In genomic region chr5:129458541-129458940, GRCm38 (mm10) we compare ENCODE assay signal across 17 mouse cellular contexts. TPM values are rescaled to one million over a fixed set of nuclear protein-coding genes. Genes with fewer than 3 reads are reported as not detected.
DNase-seq lines count a peak whose midpoint lies in the region; ATAC-seq lines count a peak whose summit lies in the region.
"Had no signal": no experiment of that assay in that cellular context is flagged by ENCODE, and none has a peak within 500 bp of the region (broad histone marks: within the 10 kb centered on the region; RNA-seq: fewer than 3 reads in every experiment).

No protein-coding gene starts in this region.

- no peak for ATAC-seq in cerebellum, adult (ENCODE audit: insufficient number of reproducible peaks, low FRiP score, low TSS enrichment)
- no peak for ATAC-seq in activated CD4-positive, CD25-positive, alpha-beta regulatory T cell, adult 4 months
- ATAC-seq: forebrain, embryonic 14.5 days; inflammation-experienced regulatory T-cells, adult 6 months had no signal

- DNase-seq in cerebellum, adult 18-20 months, result peak; percentile 33 to 42
- peak; percentile 6 for DNase-seq in gastrocnemius, adult 18-20 months (ENCODE audit: low spot score)
- no peak for DNase-seq in gastrocnemius, postnatal 4 days (ENCODE audit: low spot score in 2 of 2)
- DNase-seq in retina, postnatal 1 day, result peak; percentile 60
- DNase-seq in retina, embryonic 14.5 days (ENCODE audit: low spot score), result no peak
- no peak for DNase-seq in thymus, postnatal 0 days (ENCODE audit: low spot score)
- DNase-seq: adrenal gland, adult 2 months; kidney, adult 2 months; kidney, postnatal 10 days; liver, embryonic 13.5 days; lung, embryonic 14.5 days; lung, postnatal 4 days; thymus, postnatal 4 days had no signal

RNA-seq across cellular contexts. Expression of gene Sfswap, which starts 42.5 kb away (rescaled TPM):
- total RNA-seq in gastrocnemius, adult 18-20 months (2021), result 10 to 100 TPM; 22.2 to 22.4 TPM
- total RNA-seq in gastrocnemius, postnatal 4 days (2021), result 10 to 100 TPM; 60.5 to 74.0 TPM
- polyA plus RNA-seq in thymus, postnatal 0 days (2015; fragmentation: Nextera tagmentation; extraction: Ambion mirVana), result 31.3 and 45.3 TPM in 2 replicates
- 10 to 100 TPM; 26.1 to 26.5 TPM for polyA plus RNA-seq in activated CD4-positive, CD25-positive, alpha-beta regulatory T cell, adult 4 months (2017; shearing (Covaris generic))

Comparison
In these comparisons a context has a peak if more than half of its experiments do, and no peak if none do; other contexts are left out.
1. DNase-seq: peak in cerebellum, adult 18-20 months (2 of 2), gastrocnemius, adult 18-20 months (single experiment) and retina, postnatal 1 day (single experiment); none in gastrocnemius, postnatal 4 days (0 of 2), retina, embryonic 14.5 days (single experiment) and thymus, postnatal 0 days (single experiment).